26 mouse cellular contexts compared by ENCODE assay signal in the genomic region with DNA sequence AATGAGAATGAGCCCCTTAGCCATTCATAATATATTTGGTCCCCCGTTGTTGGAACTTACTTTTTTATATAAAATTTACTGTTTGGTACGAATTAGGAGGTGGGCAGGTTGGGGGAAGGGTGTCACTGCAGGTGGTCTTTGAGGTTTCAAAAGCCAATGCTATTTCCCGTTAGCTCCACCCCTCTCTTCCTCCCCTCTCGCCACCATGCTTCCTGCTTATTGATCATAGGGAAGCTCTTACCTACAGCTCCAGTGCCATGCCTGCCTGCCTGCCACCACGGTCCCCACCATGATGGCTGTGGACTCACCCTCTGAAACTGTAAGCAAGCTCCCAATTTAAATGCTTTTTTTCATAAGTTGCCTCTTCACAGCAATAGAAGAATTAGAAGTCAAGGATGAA. TPM values are rescaled to one million over a fixed set of nuclear protein-coding genes. Genes with fewer than 3 reads are reported as not detected.
DNase-seq lines count a peak whose midpoint lies in the region.
"Had no signal": no experiment of that assay in that cellular context is flagged by ENCODE, and none has a peak within 500 bp of the region (broad histone marks: within the 10 kb centered on the region; RNA-seq: fewer than 3 reads in every experiment).

No protein-coding gene starts in this region.

- no peaks in the 10 kb centered on the region for H3K9me3 ChIP-seq in limb, embryonic 10.5 days (replicated peaks)
- H3K9me3 ChIP-seq: embryonic facial prominence, embryonic 10.5 days; embryonic facial prominence, embryonic 15.5 days; forebrain, embryonic 13.5 days; heart, embryonic 10.5 days; heart, embryonic 15.5 days; hindbrain, embryonic 12.5 days; limb, embryonic 13.5 days; lung, embryonic 15.5 days; neural tube, embryonic 13.5 days had no signal

- no peaks in the 10 kb centered on the region for H3K36me3 ChIP-seq in limb, embryonic 10.5 days
- H3K36me3 ChIP-seq: embryonic facial prominence, embryonic 10.5 days; embryonic facial prominence, embryonic 15.5 days; heart, embryonic 10.5 days; heart, embryonic 15.5 days; hindbrain, embryonic 12.5 days; limb, embryonic 13.5 days; lung, embryonic 15.5 days; neural tube, embryonic 13.5 days had no signal

- H3K4me1 ChIP-seq in limb, embryonic 10.5 days: 0 out of 2 replicates have a peak, but pooled peaks cover 2% of the 10 kb centered on the region
- H3K4me1 ChIP-seq: embryonic facial prominence, embryonic 15.5 days; heart, embryonic 10.5 days; heart, embryonic 15.5 days; lung, embryonic 15.5 days; neural tube, embryonic 13.5 days had no signal

- intact Hi-C loops in left cerebral cortex, postnatal 14 days (cut with DNase I): no loop called here

- peak; percentile 21 for DNase-seq in thymus, postnatal 14 days
- no peak for DNase-seq in thymus, postnatal 25 days
- DNase-seq in R1 (ENCODE audit: low read depth, low spot score): peak; percentile 41
- peak; percentile 69 for DNase-seq in induced T-regulatory cell, adult 2 months (ENCODE audit: low read depth)
- no peak for DNase-seq in limb, embryonic 10.5 days (ENCODE audit: low spot score)
- DNase-seq in left cerebral cortex, postnatal 14 days (ENCODE audit: low spot score in 2 of 2): no peak
- no peak for DNase-seq in embryo, embryonic 9.5 days (ENCODE audit: extremely low spot score)
- DNase-seq: adrenal gland, postnatal 10 days; cerebellum, adult 11-12 months; cerebellum, adult 9-11 months; gastrocnemius, postnatal 10 days; heart, postnatal 36 days; kidney, adult 9 months; kidney, postnatal 14 days; layer of hippocampus, adult 9-11 months had no signal

- H3K27me3 ChIP-seq in limb, embryonic 10.5 days (ENCODE audit: low read depth, poor library complexity, severe bottlenecking): no peaks in the 10 kb centered on the region
- H3K27me3 ChIP-seq: embryonic facial prominence, embryonic 15.5 days; forebrain, embryonic 13.5 days; heart, embryonic 15.5 days; hindbrain, embryonic 12.5 days; limb, embryonic 13.5 days; lung, embryonic 15.5 days; neural tube, embryonic 13.5 days had no signal

- 69% methylated on average over 5 of the region's 5 CpGs for WGBS in limb, embryonic 10.5 days

- no peak overlapping the region for H3K4me3 ChIP-seq in limb, embryonic 10.5 days
- H3K4me3 ChIP-seq: embryonic facial prominence, embryonic 10.5 days; embryonic facial prominence, embryonic 15.5 days; forebrain, embryonic 13.5 days; heart, embryonic 10.5 days; heart, embryonic 15.5 days; hindbrain, embryonic 12.5 days; limb, embryonic 13.5 days; lung, embryonic 15.5 days; myocyte; neural tube, embryonic 13.5 days had no signal

- H3K27ac ChIP-seq in limb, embryonic 10.5 days: no peak overlapping the region
- H3K27ac ChIP-seq: embryonic facial prominence, embryonic 10.5 days; embryonic facial prominence, embryonic 15.5 days; forebrain, embryonic 13.5 days; heart, embryonic 10.5 days; heart, embryonic 15.5 days; hindbrain, embryonic 12.5 days; hindbrain, postnatal 0 days; limb, embryonic 13.5 days; lung, embryonic 15.5 days; neural tube, embryonic 13.5 days had no signal

RNA-seq across cellular contexts. Expression of gene Gng2, which starts 16.6 kb away (rescaled TPM):
- 63.9 and 72.1 TPM in 2 replicates for polyA plus RNA-seq in limb, embryonic 10.5 days (2016; fragmentation: Nextera tagmentation; extraction: Ambion mirVana)
- 100 to 1,000 TPM; 346 to 354 TPM for total RNA-seq in left cerebral cortex, postnatal 14 days (2021)

Comparison
In these comparisons a context has a peak if more than half of its experiments do, and no peak if none do; other contexts are left out.
1. DNase-seq: peak in thymus, postnatal 14 days (single experiment), R1 (single experiment) and induced T-regulatory cell, adult 2 months (single experiment); none in thymus, postnatal 25 days (single experiment), limb, embryonic 10.5 days (single experiment), left cerebral cortex, postnatal 14 days (0 of 2) and embryo, embryonic 9.5 days (single experiment).